Mouse (Mus musculus): ENCODE measurements around the gene Chd8. TPM values are rescaled to one million over a fixed set of nuclear protein-coding genes. Genes with fewer than 3 reads are reported as not detected.
"Not testable (repeated sequence)": the region's sequence is repeated elsewhere in the genome, so short reads cannot be mapped to it uniquely, and the experiment has no call there.

Chd8 gene
- 38.2 and 71.8 TPM in 2 replicates for polyA plus RNA-seq (2011; ENCODE audit: insufficient read depth, insufficient read length, low replicate concordance, missing spikeins)

DNA sequence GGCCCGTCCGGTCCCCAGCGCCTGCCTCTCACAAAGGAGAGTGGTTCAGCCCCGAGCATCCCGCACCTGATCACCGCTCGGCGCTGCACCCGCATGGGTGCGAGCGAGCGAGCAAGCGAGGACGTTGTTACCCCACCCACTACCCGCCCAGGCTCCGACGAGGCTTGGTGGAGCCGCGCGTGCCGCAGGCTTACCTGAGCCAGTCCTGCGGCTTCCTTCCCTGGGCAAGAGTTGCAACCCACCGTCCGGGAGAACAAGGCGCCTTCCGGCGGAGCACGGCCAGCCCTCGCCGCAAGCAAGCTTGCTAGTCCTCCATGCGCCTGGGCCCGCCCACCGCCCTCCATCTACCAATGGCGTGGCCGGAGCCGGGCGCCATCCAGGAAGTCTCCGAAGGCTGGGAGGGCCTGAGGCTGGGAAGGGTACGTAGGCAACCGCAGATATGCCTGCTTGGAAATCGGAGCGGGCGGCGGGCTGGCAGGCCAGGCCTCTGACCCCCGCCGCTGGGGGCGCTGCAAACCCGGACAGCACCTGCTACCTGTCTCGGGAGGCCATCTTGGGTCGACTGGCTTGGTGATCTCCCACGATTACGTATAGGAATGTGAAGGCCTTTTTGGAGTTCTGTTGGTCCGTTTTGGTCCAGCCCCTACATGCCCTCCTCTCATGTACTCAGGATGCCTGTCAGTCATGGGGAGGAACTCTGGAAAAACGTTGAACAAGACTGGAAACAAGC lies at the start of gene Chd8:
Chd8 (minus strand) TSS at position 297 of the 730 bp plus-strand sequence.
- H3K27ac ChIP-seq (ENCODE audit: control insufficient read depth, insufficient read depth, low read depth, low read length, poor library complexity) = peak within 1 kb of the TSS; percentile 94
- TF ChIP-seq POLR2A (IDR thresholded peaks at IDR 0.05; ENCODE audit: borderline replicate concordance, control insufficient read depth, low read depth, low read length) = peak; percentile 89
- TF ChIP-seq CTCF (IDR thresholded peaks at IDR 0.05; ENCODE audit: control insufficient read depth, insufficient read depth, low read length) = peak; percentile 87
- peak within 1 kb of the TSS; percentile 85 for H3K4me3 ChIP-seq (replicated peaks; ENCODE audit: control insufficient read depth, low read depth, low read length)
- no peaks in the 10 kb centered on the region for H3K4me1 ChIP-seq (ENCODE audit: control insufficient read depth, insufficient read depth, low read length)
- WGBS = under 1% methylated on average over 54 of the region's 54 CpGs

DNA sequence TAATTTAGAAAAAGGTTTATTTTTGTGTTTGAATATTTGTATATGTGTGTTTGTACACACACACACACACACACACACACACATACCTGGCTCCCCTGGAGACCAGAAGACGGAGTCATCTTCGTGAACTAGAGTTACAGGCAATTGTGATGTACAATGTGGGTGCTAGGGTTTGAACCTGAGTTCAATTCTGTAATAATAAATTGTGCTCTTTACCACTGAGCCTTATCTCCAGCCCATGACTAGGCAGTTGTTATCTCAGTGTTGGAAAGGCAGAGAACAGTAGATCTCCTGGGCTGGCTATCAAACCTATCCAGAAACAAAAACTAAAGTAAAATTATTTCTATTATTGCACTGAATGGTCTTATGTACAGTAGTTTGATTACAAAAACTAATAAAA lies 48.5 kb upstream of the Chd8 start:
- TF ChIP-seq POLR2A (IDR thresholded peaks at IDR 0.05; ENCODE audit: borderline replicate concordance, control insufficient read depth, low read depth, low read length) (no peak), CTCF (IDR thresholded peaks at IDR 0.05; ENCODE audit: control insufficient read depth, insufficient read depth, low read length) (no peak)
- Histone ChIP-seq H3K4me3 (replicated peaks; ENCODE audit: control insufficient read depth, low read depth, low read length) (no peak overlapping the region), H3K27ac (ENCODE audit: control insufficient read depth, insufficient read depth, low read depth, low read length, poor library complexity) (no peak overlapping the region), H3K4me1 (ENCODE audit: control insufficient read depth, insufficient read depth, low read length) (peaks cover 1% of the 10 kb centered on the region; the same call in 1 of the 2 replicates)
- WGBS = 75% methylated on average over 2 of the region's 2 CpGs

DNA sequence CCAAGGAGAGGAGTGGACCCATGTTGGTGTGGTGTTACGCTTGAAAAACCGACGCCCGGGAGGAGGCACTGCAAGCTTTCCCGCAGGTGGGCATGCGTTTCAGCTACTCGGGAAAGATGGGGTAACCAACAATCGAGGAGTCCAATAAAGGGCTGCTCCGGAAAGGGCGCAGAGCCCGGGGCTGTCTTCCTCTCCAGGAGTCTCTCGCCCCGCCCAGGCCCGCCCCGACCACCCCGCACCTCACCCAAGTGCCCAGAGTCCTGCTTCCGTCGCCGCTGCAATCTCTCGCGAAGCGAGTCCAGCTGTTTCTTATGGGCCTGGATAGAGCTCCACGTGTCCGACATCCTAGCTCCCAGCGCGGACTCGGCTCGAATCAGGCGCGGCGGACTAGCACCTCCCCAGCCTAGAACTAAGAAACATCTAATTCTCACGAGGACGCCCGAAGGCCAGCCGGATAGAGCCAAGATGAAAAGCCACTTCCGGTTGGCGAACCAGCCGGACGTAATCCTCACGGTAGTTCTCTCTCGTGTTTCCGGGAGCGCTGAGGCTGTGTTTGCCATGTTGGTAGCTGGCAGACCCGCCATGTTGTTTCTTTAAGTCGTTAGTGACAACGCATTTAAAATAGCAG lies 47.2 kb upstream of the Chd8 start, which contains the start of gene Mettl3:
Mettl3 (minus strand) TSS at position 485 of the 628 bp plus-strand sequence.
- under 1% methylated on average over 46 of the region's 46 CpGs for WGBS
- peaks cover 1% of the 10 kb centered on the region; the same call in 1 of the 2 replicates for H3K4me1 ChIP-seq (ENCODE audit: control insufficient read depth, insufficient read depth, low read length)
- TF ChIP-seq CTCF (IDR thresholded peaks at IDR 0.05; ENCODE audit: control insufficient read depth, insufficient read depth, low read length) (no peak), POLR2A (IDR thresholded peaks at IDR 0.05; ENCODE audit: borderline replicate concordance, control insufficient read depth, low read depth, low read length) (peak; percentile 38; the same call in 1 of the 2 replicates)
- peak within 1 kb of the TSS; percentile 88 for H3K27ac ChIP-seq (ENCODE audit: control insufficient read depth, insufficient read depth, low read depth, low read length, poor library complexity)
- H3K4me3 ChIP-seq (replicated peaks; ENCODE audit: control insufficient read depth, low read depth, low read length) = peak within 1 kb of the TSS; percentile 94

GRCm38 (mm10) chr14:52303517-52303916 lies 45.9 kb upstream of the Chd8 start:
- H3K4me1 ChIP-seq (ENCODE audit: control insufficient read depth, insufficient read depth, low read length); H3K4me3 ChIP-seq (replicated peaks; ENCODE audit: control insufficient read depth, low read depth, low read length); H3K27ac ChIP-seq (ENCODE audit: control insufficient read depth, insufficient read depth, low read depth, low read length, poor library complexity): not testable (repeated sequence)
- 82% methylated on average over 3 of the region's 3 CpGs for WGBS

GRCm38 (mm10) chr14:52295558-52296264 lies 38.1 kb upstream of the Chd8 start:
- H3K4me1 ChIP-seq (ENCODE audit: control insufficient read depth, insufficient read depth, low read length) = no peaks in the 10 kb centered on the region
- no peak overlapping the region for H3K27ac ChIP-seq (ENCODE audit: control insufficient read depth, insufficient read depth, low read depth, low read length, poor library complexity)
- 70% methylated on average over 6 of the region's 6 CpGs for WGBS
- H3K4me3 ChIP-seq (replicated peaks; ENCODE audit: control insufficient read depth, low read depth, low read length) = no peak overlapping the region
- TF ChIP-seq POLR2A (IDR thresholded peaks at IDR 0.05; ENCODE audit: borderline replicate concordance, control insufficient read depth, low read depth, low read length) (no peak), CTCF (IDR thresholded peaks at IDR 0.05; ENCODE audit: control insufficient read depth, insufficient read depth, low read length) (no peak)

DNA sequence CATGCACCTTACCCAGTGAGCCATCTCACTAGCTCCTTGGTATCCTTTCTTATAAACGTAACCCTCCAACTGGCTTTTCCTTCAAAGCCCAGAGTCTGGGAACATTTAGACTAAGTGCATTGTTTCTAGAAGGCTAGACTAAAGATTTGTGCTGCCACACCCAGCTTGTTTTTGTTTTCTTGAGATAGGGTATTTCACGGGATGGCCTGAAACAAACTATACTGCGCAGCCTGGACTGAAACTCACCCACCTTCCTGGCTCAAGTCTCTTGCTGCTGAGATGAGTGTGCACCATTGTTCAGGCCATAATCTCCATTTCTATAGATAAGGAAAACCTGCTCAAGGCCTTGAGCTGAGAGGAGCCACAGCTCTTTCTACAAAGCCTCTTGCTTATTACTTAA lies 26.6 kb upstream of the Chd8 start:
- H3K4me1 ChIP-seq (ENCODE audit: control insufficient read depth, insufficient read depth, low read length) = no peaks in the 10 kb centered on the region
- H3K27ac ChIP-seq (ENCODE audit: control insufficient read depth, insufficient read depth, low read depth, low read length, poor library complexity) = no peak overlapping the region
- 85% methylated on average over 3 of the region's 3 CpGs for WGBS
- TF ChIP-seq CTCF (IDR thresholded peaks at IDR 0.05; ENCODE audit: control insufficient read depth, insufficient read depth, low read length) (no peak), POLR2A (IDR thresholded peaks at IDR 0.05; ENCODE audit: borderline replicate concordance, control insufficient read depth, low read depth, low read length) (no peak)
- no peak overlapping the region for H3K4me3 ChIP-seq (replicated peaks; ENCODE audit: control insufficient read depth, low read depth, low read length)

DNA sequence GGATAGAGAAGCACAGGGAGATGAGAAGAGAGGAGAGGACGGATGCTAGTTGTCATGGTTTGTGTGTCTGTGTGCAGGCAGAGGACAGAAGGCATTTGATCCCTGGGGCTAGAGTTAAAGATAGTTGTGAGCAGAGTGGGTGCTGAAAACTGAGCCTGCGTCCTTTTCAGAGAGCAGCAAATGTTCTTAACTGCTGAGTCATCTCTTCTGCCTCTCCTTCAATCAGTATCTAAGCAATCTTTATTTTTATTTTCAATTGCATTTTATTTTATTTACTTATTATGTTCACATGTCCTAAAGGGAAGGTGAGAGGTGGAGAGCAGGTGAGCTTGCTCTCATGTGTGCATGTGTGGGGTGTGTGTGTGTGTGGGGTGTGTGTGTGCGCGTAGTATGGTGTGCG lies 26.0 kb upstream of the Chd8 start:
- H3K27ac ChIP-seq (ENCODE audit: control insufficient read depth, insufficient read depth, low read depth, low read length, poor library complexity) = no peak overlapping the region
- no peak overlapping the region for H3K4me3 ChIP-seq (replicated peaks; ENCODE audit: control insufficient read depth, low read depth, low read length)
- H3K4me1 ChIP-seq (ENCODE audit: control insufficient read depth, insufficient read depth, low read length) = no peaks in the 10 kb centered on the region
- TF ChIP-seq POLR2A (IDR thresholded peaks at IDR 0.05; ENCODE audit: borderline replicate concordance, control insufficient read depth, low read depth, low read length) (no peak), CTCF (IDR thresholded peaks at IDR 0.05; ENCODE audit: control insufficient read depth, insufficient read depth, low read length) (no peak)
- WGBS = 89% methylated on average over 5 of the region's 5 CpGs

DNA sequence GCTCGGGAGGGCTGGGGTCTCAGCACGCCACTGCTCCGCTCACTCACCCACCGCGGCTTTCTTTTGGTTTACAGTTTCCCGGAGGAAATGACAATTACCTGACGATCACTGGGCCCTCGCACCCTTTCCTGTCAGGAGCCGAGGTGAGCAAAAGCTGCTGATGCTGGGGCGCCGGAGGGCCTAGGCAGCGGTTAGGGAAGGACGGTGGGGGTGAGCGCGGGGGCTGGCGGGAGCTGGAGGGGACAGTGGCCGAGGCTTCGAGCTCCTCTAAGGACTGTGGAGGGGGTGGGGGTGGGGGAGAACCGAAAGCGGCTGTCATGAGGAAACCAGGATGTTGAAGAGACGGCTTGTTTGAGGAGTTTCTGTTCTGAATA lies 22.2 kb upstream of the Chd8 start:
- no peak for TF ChIP-seq POLR2A (IDR thresholded peaks at IDR 0.05; ENCODE audit: borderline replicate concordance, control insufficient read depth, low read depth, low read length)
- TF ChIP-seq CTCF (IDR thresholded peaks at IDR 0.05; ENCODE audit: control insufficient read depth, insufficient read depth, low read length) = no peak
- no peaks in the 10 kb centered on the region for H3K4me1 ChIP-seq (ENCODE audit: control insufficient read depth, insufficient read depth, low read length)
- WGBS = under 1% methylated on average over 21 of the region's 21 CpGs
- H3K4me3 ChIP-seq (replicated peaks; ENCODE audit: control insufficient read depth, low read depth, low read length) = peak overlapping the region; percentile 99
- H3K27ac ChIP-seq (ENCODE audit: control insufficient read depth, insufficient read depth, low read depth, low read length, poor library complexity) = peak overlapping the region; percentile 85

All from bone marrow, adult 2 months (tissue).